Mouse (Mus musculus) left cerebral cortex, postnatal 4 days (tissue): ENCODE data around the gene Xiap. TPM values are rescaled to one million over a fixed set of nuclear protein-coding genes. Genes with fewer than 3 reads are reported as not detected.

Source experiments
- total RNA-seq, 2 experiments: library from RNA; stranded (reverse); gene quantifications; 2 replicates each; pipeline ENCODE4 v1.2.3; 2021

Gene Xiap
- total RNA-seq, 2 experiments from 2014 or later = 46.3 to 47.7 TPM

Other genes starting within 250 kb of the Xiap start
- gene Thoc2, start 139.0 kb upstream of the Xiap start, total RNA-seq = 10 to 100 TPM; 70.9 to 79.1 TPM
- gene Stag2, start 89.6 kb downstream of the Xiap start, total RNA-seq = 10 to 100 TPM; 53.6 to 54.8 TPM